Mouse (Mus musculus): ENCODE results near the gene Cdk17.

Gene Cdk17

DNA sequence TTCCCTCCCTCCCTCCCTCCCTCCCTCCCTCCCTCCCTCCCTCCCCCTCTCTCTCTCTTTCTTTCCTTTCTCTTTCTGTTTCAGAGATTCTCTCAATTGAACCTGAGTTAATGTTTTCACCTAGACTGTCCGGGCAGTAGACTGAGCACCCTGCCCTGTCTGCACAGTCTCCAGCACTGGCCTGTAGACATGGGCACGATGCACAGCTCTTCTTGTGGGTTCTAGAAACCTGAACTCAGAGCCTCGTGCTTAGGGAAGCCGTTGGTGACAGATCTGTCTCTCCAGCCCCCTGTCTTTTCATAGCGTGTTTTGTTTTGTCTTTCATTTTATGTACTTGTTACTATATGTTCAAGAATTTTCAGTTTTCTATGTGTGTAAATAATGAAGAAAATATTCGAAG lies 6.6 kb downstream of the Cdk17 start:
- DNase-seq (ENCODE audit: low read depth, low spot score), result no peak

DNA sequence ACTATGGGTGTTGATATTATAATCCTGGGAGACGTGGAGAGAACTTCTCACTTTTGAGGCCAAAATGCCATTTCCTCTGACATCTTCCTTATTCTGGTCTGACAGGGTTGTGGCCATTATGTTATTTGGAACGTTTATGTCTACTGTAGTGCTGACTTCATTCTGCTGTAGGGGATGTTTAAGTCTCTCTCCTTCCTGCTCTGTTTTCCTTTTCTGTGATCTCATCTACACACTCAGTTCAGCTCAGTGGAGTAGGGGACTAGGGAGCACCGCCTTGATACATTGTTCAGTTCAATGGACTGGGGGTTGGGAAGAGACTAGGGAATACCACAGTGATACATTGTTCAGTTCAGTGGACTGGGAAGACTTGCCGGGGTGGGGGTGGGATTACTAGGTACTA lies 7.4 kb downstream of the Cdk17 start:
- peak; percentile 61 for DNase-seq (ENCODE audit: low read depth, low spot score)

DNA sequence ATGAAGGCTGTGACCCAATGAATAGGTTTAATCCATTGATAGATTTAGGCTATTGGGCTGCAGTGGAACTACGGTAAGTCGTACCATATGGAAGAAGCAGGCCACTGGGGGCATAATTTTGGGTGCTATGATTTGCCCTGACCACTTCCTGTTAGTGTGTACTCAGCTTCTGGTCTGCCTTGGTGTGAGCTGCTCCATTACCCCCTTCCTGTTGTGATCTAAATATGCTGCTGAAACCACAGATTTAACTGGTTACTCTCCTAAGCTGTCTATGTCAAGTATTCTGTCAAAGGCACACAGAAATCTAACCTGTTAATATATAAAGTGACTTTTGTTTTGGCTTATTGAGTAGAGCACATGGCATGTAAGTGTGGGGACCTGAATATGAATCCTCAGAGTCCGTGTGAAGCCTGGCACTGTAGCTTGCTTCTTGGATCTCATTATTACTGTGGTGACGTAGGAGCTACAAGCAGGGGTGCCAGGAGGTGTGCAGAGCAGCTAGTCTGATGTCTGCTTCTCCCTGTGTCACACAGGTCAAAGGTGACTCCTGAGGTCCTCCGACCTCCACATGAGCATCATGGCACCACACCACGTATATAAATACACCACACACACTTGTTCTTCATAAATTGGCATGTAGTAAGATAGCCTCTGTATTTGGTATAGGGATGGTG lies 10.6 kb downstream of the Cdk17 start:
- no peak for DNase-seq (ENCODE audit: low read depth, low spot score)

GRCm38 (mm10) chr10:93177471-93177870 lies 16.8 kb downstream of the Cdk17 start:
- DNase-seq (ENCODE audit: low read depth, low spot score), result no peak

- no peak for DNase-seq (ENCODE audit: low read depth, low spot score)
Measured at GRCm38 (mm10) chr10:93177874-93178273, 17.2 kb downstream of the Cdk17 start.

DNA sequence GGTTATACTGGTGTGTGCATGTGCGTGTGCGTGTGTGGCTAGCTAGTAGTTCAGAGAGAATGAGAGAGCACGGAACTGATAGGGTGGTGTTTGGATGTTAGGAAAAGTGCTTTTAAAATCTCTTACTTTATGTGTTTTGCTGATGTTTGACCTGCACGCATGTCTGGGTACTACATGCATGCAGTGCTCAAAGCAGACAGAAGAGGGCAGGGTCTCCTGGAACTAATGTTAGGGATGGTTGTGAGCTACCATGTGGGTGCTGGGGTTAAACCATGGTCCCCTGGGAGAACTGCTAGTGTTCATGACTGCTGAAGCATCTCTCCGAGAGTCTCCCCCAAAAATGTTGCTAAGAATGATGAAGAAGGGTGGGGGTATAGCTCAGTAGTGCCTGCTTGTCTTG lies 18.0 kb downstream of the Cdk17 start:
- DNase-seq (ENCODE audit: low read depth, low spot score), result peak; percentile 50

DNA sequence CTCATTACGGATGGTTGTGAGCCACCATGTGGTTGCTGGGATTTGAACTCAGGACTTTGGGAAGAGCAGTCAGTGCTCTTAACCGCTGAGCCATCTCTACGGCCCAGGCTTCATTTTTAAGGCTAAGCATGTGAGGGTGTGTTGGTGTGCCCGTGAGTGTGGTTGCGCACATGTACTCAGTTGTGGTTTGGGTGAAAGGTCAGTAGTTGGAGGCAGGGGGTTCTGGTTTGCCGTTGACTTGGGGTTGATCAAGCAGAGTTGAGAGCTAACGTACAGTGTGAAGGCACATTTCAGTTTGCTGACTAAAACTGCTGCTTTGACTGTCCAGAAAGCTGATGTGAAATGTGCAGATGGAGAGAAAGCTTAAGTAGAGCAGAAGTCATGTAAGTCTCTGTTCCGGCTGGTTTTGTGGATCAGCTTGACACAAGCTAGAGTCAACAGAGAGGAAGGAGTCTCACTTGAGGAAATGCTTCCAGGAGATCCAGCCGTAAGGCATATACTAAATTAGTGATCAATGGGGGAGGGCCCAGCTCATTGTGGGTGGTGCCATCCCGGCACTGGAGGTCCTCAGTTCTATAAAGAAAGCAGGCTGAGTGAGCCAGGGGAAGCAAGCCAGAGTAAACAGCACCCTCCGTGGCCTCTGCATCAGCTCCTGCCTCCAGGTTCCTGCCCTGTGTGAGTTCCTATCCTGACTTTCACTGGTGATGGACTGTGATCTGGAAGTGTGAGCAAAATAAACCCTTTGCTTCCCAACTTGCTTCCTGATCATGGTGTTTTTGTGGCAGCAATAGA lies 19.2 kb downstream of the Cdk17 start:
- no peak for DNase-seq (ENCODE audit: low read depth, low spot score)

GRCm38 (mm10) chr10:93184351-93184976 lies 23.8 kb downstream of the Cdk17 start:
- DNase-seq (ENCODE audit: low read depth, low spot score), result peak; percentile 59

DNA sequence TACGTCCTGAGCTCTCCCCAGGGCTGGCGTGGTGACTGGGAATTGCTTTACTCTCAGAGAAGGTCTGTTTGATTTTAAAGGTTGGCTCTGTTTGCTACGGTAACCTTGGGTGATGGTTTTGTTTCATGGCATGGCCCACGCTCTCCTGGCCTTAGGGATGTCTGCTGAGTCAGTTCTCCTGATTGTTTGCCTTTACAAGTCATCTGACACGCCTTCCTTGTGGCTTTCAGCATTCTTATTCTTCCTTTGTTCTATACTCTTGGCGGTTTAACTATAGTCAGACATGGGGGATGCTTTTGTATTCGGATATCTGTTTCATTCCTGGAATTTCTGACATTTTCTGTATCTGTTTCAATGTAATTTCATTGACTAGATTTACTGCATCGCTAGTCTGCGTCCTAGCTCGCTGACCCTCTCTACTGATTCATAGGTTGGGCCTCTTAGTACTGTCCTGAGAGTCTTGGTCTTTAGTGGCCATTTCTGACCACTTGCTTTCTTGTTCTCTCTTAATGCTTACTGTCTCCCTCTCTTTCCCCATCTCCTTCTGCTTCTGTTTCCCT lies 27.8 kb downstream of the Cdk17 start:
- DNase-seq (ENCODE audit: low read depth, low spot score), result peak; percentile 79

- DNase-seq (ENCODE audit: low read depth, low spot score), result no peak
Measured at GRCm38 (mm10) chr10:93190475-93191262, 30.0 kb downstream of the Cdk17 start.

DNA sequence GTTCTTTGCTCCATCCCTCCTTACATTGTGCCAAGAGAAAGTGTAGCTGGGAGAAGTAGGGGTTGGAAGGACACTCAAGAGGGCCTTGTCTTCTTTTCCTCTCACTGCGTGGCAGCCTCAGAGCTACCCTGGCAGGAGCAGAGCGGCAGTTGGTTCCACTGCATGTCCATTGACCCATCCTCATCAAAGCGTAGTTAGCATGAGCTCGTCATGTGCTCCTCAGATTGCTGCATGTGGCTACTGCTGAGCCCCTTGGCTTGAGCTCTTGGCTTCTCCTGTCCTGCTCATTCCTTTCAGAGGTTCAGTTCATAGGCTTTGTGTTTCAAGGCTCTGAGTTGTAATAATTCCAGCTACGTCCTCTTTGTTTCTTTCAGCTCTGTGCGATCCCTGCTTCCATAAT lies 36.4 kb downstream of the Cdk17 start:
- no peak for DNase-seq (ENCODE audit: low read depth, low spot score)

- no peak for DNase-seq (ENCODE audit: low read depth, low spot score)
Measured at GRCm38 (mm10) chr10:93198958-93199357, 38.3 kb downstream of the Cdk17 start.

GRCm38 (mm10) chr10:93201846-93202458 lies 41.3 kb downstream of the Cdk17 start:
- no peak for DNase-seq (ENCODE audit: low read depth, low spot score)

- DNase-seq (ENCODE audit: low read depth, low spot score), result no peak
Measured at GRCm38 (mm10) chr10:93205287-93205956, 44.7 kb downstream of the Cdk17 start.

DNA sequence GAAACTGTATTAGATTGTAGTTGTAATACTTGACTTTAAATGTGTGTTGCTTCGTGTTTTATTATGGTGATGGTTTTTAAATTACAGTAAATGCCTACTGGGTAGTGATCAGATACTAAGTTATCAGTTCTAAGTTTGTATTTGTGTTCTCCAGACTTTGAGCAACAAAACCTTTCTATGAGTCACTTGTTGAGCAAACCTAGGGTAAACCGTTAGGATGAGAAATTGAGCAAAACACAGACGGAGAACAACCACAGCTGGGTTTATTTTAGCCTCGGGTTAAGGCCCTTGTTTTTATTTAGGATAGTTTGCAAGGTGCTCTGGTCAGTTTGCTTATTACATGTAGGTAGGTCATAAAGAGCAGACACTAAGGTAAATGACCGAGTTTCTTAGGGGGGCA lies 46.5 kb downstream of the Cdk17 start:
- no peak for DNase-seq (ENCODE audit: low read depth, low spot score)

DNA sequence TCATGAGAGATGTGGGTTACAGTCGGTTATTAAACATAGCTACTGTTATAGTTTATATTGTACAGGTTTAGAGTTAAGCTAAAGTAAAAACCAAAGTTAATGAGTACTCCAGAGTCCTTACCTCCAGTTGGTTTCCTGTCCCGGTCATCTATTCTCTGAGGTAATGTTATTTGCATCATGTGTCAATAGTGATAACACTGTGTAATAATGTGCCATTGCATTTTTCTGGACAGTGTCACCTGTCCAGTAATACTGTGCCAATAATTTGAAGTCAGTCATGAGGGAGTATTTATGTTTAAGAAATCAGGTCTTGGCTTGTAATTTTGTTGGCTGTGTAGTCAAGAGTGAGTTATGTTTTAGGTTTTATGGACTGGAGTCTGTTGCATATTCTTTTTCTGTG lies 52.0 kb downstream of the Cdk17 start:
- DNase-seq (ENCODE audit: low read depth, low spot score), result no peak

DNA sequence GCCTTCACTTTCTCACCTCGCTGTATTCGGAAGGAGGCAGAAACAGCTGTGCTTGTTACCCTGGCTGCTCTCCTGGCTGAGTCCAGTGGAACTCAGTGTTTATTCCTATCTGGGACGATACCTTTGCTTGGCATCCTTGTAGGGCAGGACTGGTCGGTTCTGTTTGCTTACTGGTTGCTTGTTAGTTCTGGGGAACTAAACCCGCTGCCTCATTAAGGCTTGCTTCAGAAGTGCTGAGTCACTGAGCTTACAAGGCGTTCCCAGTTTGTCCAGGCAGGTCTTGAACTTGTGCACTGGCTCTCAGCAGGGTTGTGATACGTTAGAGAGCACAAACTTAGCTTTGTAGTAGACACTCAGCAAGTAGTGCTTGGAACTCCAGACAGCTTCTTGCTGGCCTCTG lies 52.7 kb downstream of the Cdk17 start:
- peak; percentile 30 for DNase-seq (ENCODE audit: low read depth, low spot score)

DNA sequence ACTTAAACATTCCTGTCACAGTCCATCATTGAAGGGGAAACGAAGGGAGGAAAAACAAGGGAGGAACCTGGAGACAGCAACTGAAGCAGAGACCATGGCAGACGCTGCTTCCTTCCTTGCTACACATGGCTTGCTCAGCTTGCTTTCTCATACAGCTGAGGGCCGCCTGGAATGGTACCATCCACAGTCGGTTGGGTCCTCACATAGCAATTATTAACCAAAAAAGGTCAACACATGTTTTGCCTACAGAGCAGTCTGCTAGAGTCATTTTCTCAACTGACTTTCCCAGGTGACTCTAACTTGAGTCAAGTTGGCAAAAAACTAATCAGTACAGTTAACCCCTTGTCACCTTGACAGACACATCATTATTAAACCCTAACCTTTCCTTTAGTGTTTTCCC lies 53.6 kb downstream of the Cdk17 start:
- DNase-seq (ENCODE audit: low read depth, low spot score), result no peak

DNA sequence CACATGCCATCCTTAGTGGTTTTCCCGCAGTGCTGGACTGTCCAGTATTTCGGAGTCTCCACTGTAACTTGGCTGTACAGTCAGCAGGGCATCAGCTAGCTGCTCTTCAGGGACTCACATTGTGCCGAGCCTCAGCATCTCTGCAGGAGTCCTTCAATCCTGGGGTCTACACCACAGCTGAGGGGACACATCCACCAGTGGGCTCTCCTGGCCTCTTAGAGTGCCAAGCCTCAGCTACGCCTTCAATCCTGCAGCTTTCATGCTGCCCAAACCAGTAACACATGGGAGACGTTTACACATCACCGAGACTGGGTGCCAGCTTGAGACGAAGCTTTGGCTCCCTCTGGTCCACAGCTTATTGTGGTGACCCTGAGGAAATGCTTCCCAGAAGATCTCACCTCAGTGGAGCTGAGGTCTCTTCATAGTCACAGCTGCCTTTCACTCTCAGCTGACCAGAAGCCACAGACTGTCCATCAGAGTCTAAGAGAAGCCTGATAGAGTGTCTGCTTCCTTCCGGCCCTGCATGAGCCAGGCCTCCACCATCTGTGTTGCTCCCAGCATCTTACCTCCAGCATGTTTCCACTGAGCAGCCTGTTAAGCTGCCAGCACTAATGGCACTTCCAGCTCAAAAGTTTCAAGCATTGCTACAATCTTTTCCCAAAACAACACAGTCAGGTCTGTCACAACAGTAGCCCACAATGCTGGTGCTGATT lies 54.5 kb downstream of the Cdk17 start:
- no peak for DNase-seq (ENCODE audit: low read depth, low spot score)

DNA sequence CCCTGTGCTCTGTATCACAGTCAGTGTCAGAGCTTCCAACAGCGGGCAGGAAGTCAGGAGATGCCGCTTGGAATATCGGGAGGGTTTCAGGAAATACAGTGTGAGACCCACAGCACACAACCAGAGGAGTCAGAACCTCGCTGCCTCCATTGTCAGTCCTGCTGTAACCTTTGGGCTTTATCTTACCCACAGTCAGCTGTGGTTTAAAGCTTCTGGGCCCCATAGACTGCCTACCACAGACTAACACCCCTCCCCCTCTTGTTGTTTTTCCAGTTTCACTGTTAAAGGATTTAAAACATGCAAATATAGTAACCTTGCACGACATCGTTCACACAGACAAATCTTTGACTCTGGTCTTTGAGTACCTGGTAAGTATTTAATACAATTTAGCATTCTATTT lies 65.1 kb downstream of the Cdk17 start:
- DNase-seq (ENCODE audit: low read depth, low spot score), result no peak

Measured in ES-CJ7 (cell line).